In genomic region chr17:26699819-26700616, GRCm38 (mm10) we compare ENCODE assay signal across 14 mouse cellular contexts. TPM values are rescaled to one million over a fixed set of nuclear protein-coding genes. Genes with fewer than 3 reads are reported as not detected.
DNase-seq lines count a peak whose midpoint lies in the region; ATAC-seq and TF ChIP-seq lines count a peak whose summit lies in the region.
"Had no signal": no experiment of that assay in that cellular context is flagged by ENCODE, and none has a peak within 500 bp of the region (broad histone marks: within the 10 kb centered on the region; RNA-seq: fewer than 3 reads in every experiment).

No protein-coding gene starts in this region.

- intact Hi-C loops in heart, postnatal 10 days (cut with DNase I), result no loop called here

- H3K9ac ChIP-seq in kidney, postnatal 0 days (ENCODE audit: low read depth, low read length), result no peak overlapping the region
- H3K9ac ChIP-seq: neural tube, embryonic 13.5 days had no signal

- H3K4me3 ChIP-seq in kidney, postnatal 0 days (replicated peaks; ENCODE audit: low read depth, low read length), result no peak overlapping the region
- H3K4me3 ChIP-seq: erythroblast, embryonic 14.5 days; megakaryocyte, embryonic 14.5 days; neural tube, embryonic 13.5 days had no signal

- DNase-seq in kidney, postnatal 0 days (ENCODE audit: low spot score), result no peak
- DNase-seq in kidney, postnatal 4 days, result no peak
- peak; percentile 67 to 70 for DNase-seq in cerebellum, postnatal 36 days
- peak; percentile 55 to 75 for DNase-seq in heart, postnatal 10 days
- DNase-seq in lung, postnatal 10 days, result peak; percentile 80
- DNase-seq in natural killer cell, adult 2 months (ENCODE audit: low spot score in 2 of 2), result no peak
- DNase-seq in spleen, adult 18-20 months, result no peak
- DNase-seq: right cerebral cortex, postnatal 4 days; thymus, postnatal 36 days had no signal

- H3K27ac ChIP-seq in kidney, postnatal 0 days, result no peak overlapping the region
- H3K27ac ChIP-seq: neural tube, embryonic 13.5 days had no signal

- H3K9me3 ChIP-seq in kidney, postnatal 0 days (replicated peaks; ENCODE audit: low read length), result no peaks in the 10 kb centered on the region
- H3K9me3 ChIP-seq: neural tube, embryonic 13.5 days had no signal

- no peaks in the 10 kb centered on the region for H3K4me1 ChIP-seq in kidney, postnatal 0 days (replicated peaks; ENCODE audit: insufficient read depth, low read length)
- H3K4me1 ChIP-seq: neural tube, embryonic 13.5 days had no signal

- no peaks in the 10 kb centered on the region for H3K27me3 ChIP-seq in kidney, postnatal 0 days (ENCODE audit: insufficient read depth, low read length)
- H3K27me3 ChIP-seq: CH12.LX; megakaryocyte, embryonic 14.5 days; neural tube, embryonic 13.5 days had no signal

- 86% methylated on average over 10 of the region's 10 CpGs for WGBS in kidney, postnatal 0 days

- H3K4me2 ChIP-seq in kidney, postnatal 0 days (ENCODE audit: low read length), result no peak overlapping the region
- H3K4me2 ChIP-seq: neural tube, embryonic 13.5 days had no signal

- ATAC-seq in kidney, postnatal 0 days (replicated peaks; ENCODE audit: low FRiP score, low read depth), result 0 out of 2 replicates have a peak, but pooled peaks have one; percentile 36
- no peak for ATAC-seq in megakaryocyte-erythroid progenitor cell, adult 5-6 weeks (replicated peaks; ENCODE audit: low FRiP score, low TSS enrichment, poor library complexity, severe bottlenecking)

- no peak for TF ChIP-seq CTCF in kidney, postnatal 0 days (IDR thresholded peaks at IDR 0.05; ENCODE audit: low read depth)

- H3K36me3 ChIP-seq in kidney, postnatal 0 days (ENCODE audit: insufficient read depth, low read length), result peaks cover 29% of the 10 kb centered on the region

RNA-seq across cellular contexts. Expression of gene Crebrf, which starts 15.4 kb away (rescaled TPM):
- polyA plus RNA-seq in kidney, postnatal 0 days (2015; fragmentation: Nextera tagmentation; extraction: Ambion mirVana), result 13.8 and 17.6 TPM in 2 replicates
- 10 to 100 TPM; 31.8 to 36.0 TPM for total RNA-seq in heart, postnatal 10 days (2021)
- total RNA-seq in megakaryocyte-erythroid progenitor cell, adult 5-6 weeks (2014; fragmentation: Nextera tagmentation), result 11.4 and 12.0 TPM in 2 replicates
- 17.9 and 37.0 TPM in 2 replicates for total RNA-seq in megakaryocyte-erythroid progenitor cell, adult 5-6 weeks (2017)

RNA-seq across cellular contexts. Expression of gene Atp6v0e, which starts 37.0 kb away (rescaled TPM):
- 459 and 492 TPM in 2 replicates for polyA plus RNA-seq in kidney, postnatal 0 days (2015; fragmentation: Nextera tagmentation; extraction: Ambion mirVana)
- 10 to 100 TPM; 87.1 to 87.8 TPM for total RNA-seq in heart, postnatal 10 days (2021)
- total RNA-seq in megakaryocyte-erythroid progenitor cell, adult 5-6 weeks (2014; fragmentation: Nextera tagmentation), result 212 and 213 TPM in 2 replicates
- 270 and 362 TPM in 2 replicates for total RNA-seq in megakaryocyte-erythroid progenitor cell, adult 5-6 weeks (2017)

Comparison
In these comparisons a context has a peak if more than half of its experiments do, and no peak if none do; other contexts are left out.
1. DNase-seq: peak in cerebellum, postnatal 36 days (2 of 2), heart, postnatal 10 days (2 of 2) and lung, postnatal 10 days (single experiment); none in kidney, postnatal 0 days (single experiment), kidney, postnatal 4 days (0 of 2), natural killer cell, adult 2 months (0 of 2) and spleen, adult 18-20 months (0 of 2).